Mouse (Mus musculus): ENCODE data around the gene Lypd5. TPM values are rescaled to one million over a fixed set of nuclear protein-coding genes. Genes with fewer than 3 reads are reported as not detected.

Gene Lypd5
- not detected in 2 replicates for polyA plus RNA-seq (2014; fragmentation: Nextera tagmentation; extraction: Ambion mirVana)

DNA sequence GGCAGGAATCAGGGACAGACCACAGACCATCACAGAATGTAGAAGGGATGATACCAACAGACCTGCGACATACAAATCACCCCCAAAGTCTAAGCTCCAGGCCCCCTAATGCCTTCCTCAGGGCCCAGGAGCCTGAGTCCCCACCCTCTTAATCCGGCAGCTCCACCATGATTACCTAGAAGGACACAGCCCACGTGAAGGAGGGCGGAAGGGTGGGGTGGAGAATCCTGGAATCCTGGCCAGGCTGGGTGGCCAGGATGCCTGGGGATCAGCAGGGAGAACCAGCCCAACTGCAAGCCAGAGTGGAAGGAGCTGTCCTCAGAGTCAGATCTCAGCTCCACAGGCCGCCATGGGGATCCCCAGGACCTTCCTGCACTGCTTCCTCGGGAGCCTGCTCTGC, at the start of gene Lypd5:
Lypd5 (plus strand) TSS at position 301 of the 400 bp plus-strand sequence.
- Histone ChIP-seq H3K27ac (ENCODE audit: low read depth, low read length) (no peak within 1 kb of the TSS), H3K4me3 (ENCODE audit: low read depth, low read length) (no peak within 1 kb of the TSS), H3K36me3 (ENCODE audit: control insufficient read depth, insufficient read depth, low read length) (no peaks in the 10 kb centered on the region), H3K9ac (ENCODE audit: low read length) (no peak within 1 kb of the TSS), H3K9me3 (ENCODE audit: control insufficient read depth, low read length) (no peaks in the 10 kb centered on the region), H3K4me1 (ENCODE audit: control insufficient read depth, insufficient read depth, low read length) (no peaks in the 10 kb centered on the region), H3K4me2 (ENCODE audit: low read depth) (no peak within 1 kb of the TSS), H3K27me3 (ENCODE audit: control insufficient read depth, insufficient read depth, low read length) (no peaks in the 10 kb centered on the region)
- no peak for DNase-seq (ENCODE audit: low spot score)
- 47% methylated on average over 6 of the region's 6 CpGs for WGBS
- ATAC-seq (ENCODE audit: insufficient read depth, low FRiP score, low TSS enrichment) = no peak

DNA sequence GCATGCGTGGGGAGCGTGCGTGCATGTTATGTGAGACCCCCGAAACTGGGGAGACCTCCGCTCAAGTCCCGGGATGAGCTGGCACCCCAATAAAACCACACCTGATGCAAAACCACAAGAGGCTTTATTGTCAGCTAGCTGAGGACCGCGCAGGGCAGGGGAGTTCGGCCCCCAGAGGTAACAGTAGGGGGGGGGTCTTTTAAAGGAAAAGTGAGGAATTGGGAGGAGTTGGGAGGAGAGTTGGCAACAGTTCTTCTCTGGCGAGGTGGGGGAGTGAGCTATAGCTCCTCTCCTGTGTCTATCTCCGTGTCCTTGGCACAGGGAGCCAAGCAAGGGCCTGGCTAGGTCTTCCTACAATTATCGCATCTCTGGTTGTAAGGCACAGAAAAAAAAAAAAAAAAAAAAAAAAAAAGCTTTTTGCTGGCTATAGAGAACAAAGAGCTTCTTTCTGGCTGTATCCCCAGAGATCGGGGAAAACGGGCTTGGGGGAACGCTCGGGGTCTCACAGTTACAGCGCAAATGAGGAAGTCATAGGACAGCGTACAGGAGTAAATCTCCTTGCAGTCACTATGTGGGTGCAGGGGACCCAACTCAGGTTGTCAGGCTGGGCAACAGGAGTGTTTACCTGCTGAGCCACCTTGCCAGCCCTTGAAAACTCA, 49.0 kb upstream of the Lypd5 start:
- Histone ChIP-seq H3K9me3 (ENCODE audit: control insufficient read depth, low read length) (no peaks in the 10 kb centered on the region), H3K9ac (ENCODE audit: low read length) (peak overlapping the region; percentile 62), H3K27me3 (ENCODE audit: control insufficient read depth, insufficient read depth, low read length) (no peaks in the 10 kb centered on the region), H3K36me3 (ENCODE audit: control insufficient read depth, insufficient read depth, low read length) (peaks cover 12% of the 10 kb centered on the region), H3K4me1 (ENCODE audit: control insufficient read depth, insufficient read depth, low read length) (peaks cover 9% of the 10 kb centered on the region), H3K27ac (ENCODE audit: low read depth, low read length) (peak overlapping the region; percentile 53; the same call in 1 of the 2 replicates), H3K4me3 (ENCODE audit: low read depth, low read length) (peak overlapping the region; percentile 75), H3K4me2 (ENCODE audit: low read depth) (peak overlapping the region; percentile 90)
- ATAC-seq (ENCODE audit: insufficient read depth, low FRiP score, low TSS enrichment) (peak; percentile 38), DNase-seq (ENCODE audit: low spot score) (peak; percentile 35)
- WGBS = 2% methylated on average over 18 of the region's 18 CpGs

DNA sequence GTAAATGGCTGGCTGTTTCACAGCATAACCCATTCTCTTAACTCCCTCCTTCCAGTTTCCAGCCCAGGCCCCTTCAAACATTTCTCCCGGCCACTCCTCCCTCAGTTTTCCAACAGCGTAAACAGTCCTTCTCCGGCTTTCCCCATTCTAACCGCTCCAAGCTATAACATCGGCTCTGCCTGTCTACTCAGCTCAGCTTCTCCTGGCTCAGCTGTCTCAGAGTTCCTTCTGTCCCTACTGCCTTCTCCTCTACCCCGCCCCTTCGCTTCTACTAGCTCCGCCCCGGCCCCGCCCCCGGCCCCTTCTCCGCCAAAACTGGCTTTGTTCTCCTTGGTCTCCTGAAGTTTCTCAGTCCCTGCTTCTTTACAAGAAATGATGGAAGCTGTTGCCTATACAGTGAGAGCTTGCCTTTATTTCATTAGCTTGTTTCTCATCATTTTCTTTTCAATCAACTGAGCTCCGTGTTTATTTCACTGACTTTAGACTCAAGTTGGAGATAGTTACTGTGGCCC, 48.2 kb upstream of the Lypd5 start, which contains the start of gene Zfp61:
Zfp61 (minus strand) TSS at position 462 of the 512 bp plus-strand sequence.
- Histone ChIP-seq H3K27me3 (ENCODE audit: control insufficient read depth, insufficient read depth, low read length) (no peaks in the 10 kb centered on the region), H3K9me3 (ENCODE audit: control insufficient read depth, low read length) (no peaks in the 10 kb centered on the region), H3K27ac (ENCODE audit: low read depth, low read length) (0 out of 2 replicates have a peak within 1 kb of the TSS, but pooled peaks have one; percentile 53), H3K4me1 (ENCODE audit: control insufficient read depth, insufficient read depth, low read length) (peaks cover 9% of the 10 kb centered on the region), H3K36me3 (ENCODE audit: control insufficient read depth, insufficient read depth, low read length) (peaks cover 9% of the 10 kb centered on the region), H3K4me3 (ENCODE audit: low read depth, low read length) (peak within 1 kb of the TSS; percentile 75), H3K4me2 (ENCODE audit: low read depth) (peak within 1 kb of the TSS; percentile 90), H3K9ac (ENCODE audit: low read length) (peak within 1 kb of the TSS; percentile 62)
- WGBS = 2% methylated on average over 13 of the region's 13 CpGs
- peak; percentile 49 for ATAC-seq (ENCODE audit: insufficient read depth, low FRiP score, low TSS enrichment)
- peak; percentile 78 for DNase-seq (ENCODE audit: low spot score)

DNA sequence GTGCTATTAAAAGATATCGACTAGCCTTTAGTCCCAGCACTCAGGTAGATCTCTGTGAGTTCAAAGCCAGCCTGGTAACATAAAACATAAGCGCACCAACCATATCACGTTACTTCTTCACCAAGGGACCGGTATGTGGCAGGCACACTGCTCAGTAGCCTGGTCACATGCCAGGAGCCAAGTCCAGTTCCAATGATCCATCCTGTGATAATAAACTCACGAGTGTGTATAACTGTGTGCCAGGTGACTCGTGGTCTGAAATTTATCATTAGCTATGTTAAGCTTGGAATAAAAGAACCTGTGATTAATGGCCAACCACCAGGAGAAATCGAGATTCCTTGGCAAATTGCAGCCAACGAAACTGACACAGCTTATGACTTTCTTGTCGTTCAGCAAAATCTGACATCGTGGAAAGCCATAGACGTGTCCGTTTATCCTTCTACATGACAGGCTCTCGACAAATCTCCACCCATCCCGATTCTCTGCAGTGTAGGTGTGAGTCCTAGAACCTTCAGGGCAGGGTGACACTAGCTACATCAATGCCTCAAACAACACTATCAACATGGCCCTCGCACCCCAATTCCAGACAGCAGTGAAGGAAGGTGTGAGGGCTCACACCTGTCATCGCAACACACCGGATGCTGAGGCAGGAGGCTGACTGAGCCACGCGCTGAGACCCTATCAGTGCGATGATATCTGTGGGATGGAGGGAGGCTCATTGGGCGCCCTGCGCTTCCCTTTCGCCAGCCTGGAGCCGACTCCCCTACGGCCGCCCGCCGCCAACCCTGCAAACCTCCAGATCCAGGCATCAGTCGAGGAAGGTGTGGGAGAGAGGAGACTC, 33.0 kb upstream of the Lypd5 start:
- whole genome bisulfite sequencing = 32% methylated on average over 29 of the region's 29 CpGs
- peak overlapping the region; percentile 75 for H3K9ac ChIP-seq (ENCODE audit: low read length)
- H3K4me3 ChIP-seq (ENCODE audit: low read depth, low read length) = peak overlapping the region; percentile 59
- DNase-seq (ENCODE audit: low spot score) = no peak
- H3K9me3 ChIP-seq (ENCODE audit: control insufficient read depth, low read length) = no peaks in the 10 kb centered on the region
- H3K4me1 ChIP-seq (ENCODE audit: control insufficient read depth, insufficient read depth, low read length) = no peaks in the 10 kb centered on the region
- H3K4me2 ChIP-seq (ENCODE audit: low read depth) = peak overlapping the region; percentile 76
- no peak overlapping the region for H3K27ac ChIP-seq (ENCODE audit: low read depth, low read length)
- no peaks in the 10 kb centered on the region for H3K36me3 ChIP-seq (ENCODE audit: control insufficient read depth, insufficient read depth, low read length)
- no peak; the same call in 1 of the 2 replicates for ATAC-seq (ENCODE audit: insufficient read depth, low FRiP score, low TSS enrichment)
- H3K27me3 ChIP-seq (ENCODE audit: control insufficient read depth, insufficient read depth, low read length) = no peaks in the 10 kb centered on the region

DNA sequence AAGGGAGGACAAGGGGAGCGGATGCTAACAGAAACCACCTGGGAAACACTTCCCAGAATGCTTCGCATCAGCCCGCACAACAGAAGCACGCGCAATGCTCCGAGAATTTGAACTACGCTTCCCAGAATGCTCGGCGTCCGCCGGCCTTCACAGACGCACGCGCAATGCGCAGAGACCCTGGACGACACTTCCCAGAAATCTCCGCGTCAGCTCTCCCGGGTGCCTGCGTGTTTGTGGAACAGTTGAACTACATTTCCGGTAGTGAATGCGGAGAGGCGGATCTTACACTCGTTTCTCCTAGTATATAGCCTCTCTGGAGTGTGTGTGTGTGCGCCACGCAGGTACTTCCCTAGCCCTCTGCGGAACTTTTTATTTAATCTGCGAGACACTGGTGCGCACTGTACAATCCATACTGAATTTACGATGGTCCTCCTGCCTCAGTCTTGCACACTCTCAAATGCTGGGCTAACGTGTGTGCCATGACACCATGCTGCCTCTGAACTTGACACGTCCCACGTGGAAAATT, 32.4 kb upstream of the Lypd5 start, which contains the start of gene Zfp94:
Zfp94 (minus strand) TSS at position 100 of the 526 bp plus-strand sequence.
- Histone ChIP-seq H3K4me3 (ENCODE audit: low read depth, low read length) (peak within 1 kb of the TSS; percentile 59), H3K36me3 (ENCODE audit: control insufficient read depth, insufficient read depth, low read length) (no peaks in the 10 kb centered on the region), H3K9ac (ENCODE audit: low read length) (peak within 1 kb of the TSS; percentile 75), H3K4me1 (ENCODE audit: control insufficient read depth, insufficient read depth, low read length) (no peaks in the 10 kb centered on the region), H3K9me3 (ENCODE audit: control insufficient read depth, low read length) (no peaks in the 10 kb centered on the region), H3K27me3 (ENCODE audit: control insufficient read depth, insufficient read depth, low read length) (no peaks in the 10 kb centered on the region), H3K4me2 (ENCODE audit: low read depth) (peak within 1 kb of the TSS; percentile 76), H3K27ac (ENCODE audit: low read depth, low read length) (no peak within 1 kb of the TSS)
- WGBS = 2% methylated on average over 33 of the region's 33 CpGs
- DNase-seq (ENCODE audit: low spot score) (peak; percentile 95), ATAC-seq (ENCODE audit: insufficient read depth, low FRiP score, low TSS enrichment) (peak; percentile 88)

DNA sequence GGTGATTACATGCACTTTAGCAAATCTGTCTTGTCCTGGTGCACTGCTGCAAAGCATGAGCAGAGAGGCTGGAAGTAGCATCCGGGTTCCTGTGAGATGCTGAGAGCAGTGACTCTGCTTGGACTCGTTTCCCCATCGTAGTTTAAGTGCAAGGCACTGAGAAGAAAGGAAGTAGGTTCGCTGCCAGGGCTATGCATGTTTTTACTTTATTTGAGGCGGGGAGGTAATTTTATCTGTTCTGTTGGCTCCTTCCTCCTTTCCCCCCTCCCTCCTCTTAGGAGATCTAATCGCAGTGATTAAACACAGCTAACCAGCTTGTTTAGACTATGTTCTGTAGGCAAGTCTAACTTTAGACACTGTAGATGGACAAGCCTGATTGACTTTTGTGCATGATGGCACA, 30.1 kb upstream of the Lypd5 start:
- Histone ChIP-seq H3K4me2 (ENCODE audit: low read depth) (no peak overlapping the region), H3K9me3 (ENCODE audit: control insufficient read depth, low read length) (no peaks in the 10 kb centered on the region), H3K36me3 (ENCODE audit: control insufficient read depth, insufficient read depth, low read length) (no peaks in the 10 kb centered on the region), H3K4me3 (ENCODE audit: low read depth, low read length) (no peak overlapping the region), H3K4me1 (ENCODE audit: control insufficient read depth, insufficient read depth, low read length) (no peaks in the 10 kb centered on the region), H3K27me3 (ENCODE audit: control insufficient read depth, insufficient read depth, low read length) (no peaks in the 10 kb centered on the region), H3K9ac (ENCODE audit: low read length) (no peak overlapping the region), H3K27ac (ENCODE audit: low read depth, low read length) (no peak overlapping the region)
- WGBS = 76% methylated on average over 6 of the region's 6 CpGs
- no peak for DNase-seq (ENCODE audit: low spot score)
- ATAC-seq (ENCODE audit: insufficient read depth, low FRiP score, low TSS enrichment) = no peak

DNA sequence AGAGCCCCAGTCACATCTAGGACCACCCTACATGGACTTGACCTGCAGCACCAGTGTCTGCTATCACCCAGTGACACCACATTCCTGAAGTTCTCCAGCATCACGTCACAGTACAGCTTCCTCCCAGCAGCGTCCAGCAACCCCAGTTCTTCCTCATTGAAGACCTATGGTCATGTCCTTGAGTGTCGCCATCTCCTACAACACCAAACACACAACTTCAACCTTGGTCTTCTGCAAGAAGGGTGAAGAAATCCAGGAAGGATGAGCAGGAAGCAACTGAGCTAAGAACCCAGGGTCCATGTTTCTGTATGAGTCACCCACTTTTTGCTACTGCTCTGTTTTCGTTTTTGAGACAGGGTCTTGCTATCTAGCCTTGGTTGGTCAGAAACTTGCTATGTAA, 26.4 kb upstream of the Lypd5 start:
- no peaks in the 10 kb centered on the region for H3K9me3 ChIP-seq (ENCODE audit: control insufficient read depth, low read length)
- WGBS = 74% methylated on average over 4 of the region's 4 CpGs
- DNase-seq (ENCODE audit: low spot score) = no peak
- H3K4me1 ChIP-seq (ENCODE audit: control insufficient read depth, insufficient read depth, low read length) = no peaks in the 10 kb centered on the region
- no peak overlapping the region for H3K4me2 ChIP-seq (ENCODE audit: low read depth)
- H3K36me3 ChIP-seq (ENCODE audit: control insufficient read depth, insufficient read depth, low read length) = no peaks in the 10 kb centered on the region
- H3K27me3 ChIP-seq (ENCODE audit: control insufficient read depth, insufficient read depth, low read length) = no peaks in the 10 kb centered on the region
- no peak overlapping the region for H3K9ac ChIP-seq (ENCODE audit: low read length)
- no peak overlapping the region for H3K27ac ChIP-seq (ENCODE audit: low read depth, low read length)
- no peak for ATAC-seq (ENCODE audit: insufficient read depth, low FRiP score, low TSS enrichment)
- H3K4me3 ChIP-seq (ENCODE audit: low read depth, low read length) = no peak overlapping the region

DNA sequence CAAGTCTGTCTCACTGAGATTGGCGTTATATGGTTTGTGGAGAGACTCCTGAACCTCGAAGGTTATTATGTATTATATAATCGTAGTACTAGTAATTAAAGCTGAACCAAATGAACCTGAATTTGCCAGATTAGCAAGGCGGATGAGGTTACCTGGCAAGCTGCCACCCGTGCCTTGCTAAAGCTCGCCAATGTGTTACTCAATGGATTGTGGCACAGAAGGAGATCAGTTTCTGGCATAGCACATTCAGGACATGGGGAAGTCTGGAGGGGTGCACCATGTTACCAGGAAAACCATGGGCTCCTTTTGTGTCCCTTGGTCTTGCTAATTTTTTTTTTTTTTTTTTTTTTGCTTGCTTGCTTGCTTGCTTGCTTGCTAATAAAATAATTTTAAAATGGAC, 23.8 kb upstream of the Lypd5 start:
- DNase-seq (ENCODE audit: low spot score) = no peak
- WGBS = 94% methylated on average over 6 of the region's 6 CpGs
- no peaks in the 10 kb centered on the region for H3K27me3 ChIP-seq (ENCODE audit: control insufficient read depth, insufficient read depth, low read length)
- no peaks in the 10 kb centered on the region for H3K9me3 ChIP-seq (ENCODE audit: control insufficient read depth, low read length)
- H3K27ac ChIP-seq (ENCODE audit: low read depth, low read length) = no peak overlapping the region
- ATAC-seq (ENCODE audit: insufficient read depth, low FRiP score, low TSS enrichment) = no peak
- peak overlapping the region; percentile 24 for H3K4me2 ChIP-seq (ENCODE audit: low read depth)
- H3K36me3 ChIP-seq (ENCODE audit: control insufficient read depth, insufficient read depth, low read length) = no peaks in the 10 kb centered on the region
- H3K9ac ChIP-seq (ENCODE audit: low read length) = peak overlapping the region; percentile 2; the same call in 1 of the 2 replicates
- no peaks in the 10 kb centered on the region for H3K4me1 ChIP-seq (ENCODE audit: control insufficient read depth, insufficient read depth, low read length)
- H3K4me3 ChIP-seq (ENCODE audit: low read depth, low read length) = no peak overlapping the region

Data from neural tube, embryonic 11.5 days (tissue).